Mouse (Mus musculus): Measurements from ENCODE around the gene Mapk3. TPM values are rescaled to one million over a fixed set of nuclear protein-coding genes. Genes with fewer than 3 reads are reported as not detected.
A peak's percentile ranks its signal among the peaks of the same experiment; 100 is the strongest.
"Not testable (repeated sequence)": the region's sequence is repeated elsewhere in the genome, so short reads cannot be mapped to it uniquely, and the experiment has no call there.

Gene Mapk3
- 53.8 and 54.9 TPM in 2 replicates for polyA plus RNA-seq (2016; fragmentation: Nextera tagmentation; extraction: Ambion mirVana)

- no peaks in the 10 kb centered on the region for H3K27me3 ChIP-seq (ENCODE audit: low read depth, poor library complexity, severe bottlenecking)
- WGBS = under 1% methylated on average over 15 of the region's 38 CpGs
- peak within 1 kb of the TSS; percentile 95 for H3K27ac ChIP-seq (replicated peaks)
- H3K4me1 ChIP-seq = peaks cover 48% of the 10 kb centered on the region
- H3K9me3 ChIP-seq (replicated peaks) = no peaks in the 10 kb centered on the region
- peaks cover 29% of the 10 kb centered on the region for H3K36me3 ChIP-seq
- DNase-seq (ENCODE audit: low spot score) = peak; percentile 92
- peak within 1 kb of the TSS; percentile 80 for H3K4me3 ChIP-seq
These were observed at the start of gene Mapk3 for GRCm38 (mm10) chr7:126759050-126759671. TSS of gene Mapk3 (plus strand) at chr7:126759601.

DNA sequence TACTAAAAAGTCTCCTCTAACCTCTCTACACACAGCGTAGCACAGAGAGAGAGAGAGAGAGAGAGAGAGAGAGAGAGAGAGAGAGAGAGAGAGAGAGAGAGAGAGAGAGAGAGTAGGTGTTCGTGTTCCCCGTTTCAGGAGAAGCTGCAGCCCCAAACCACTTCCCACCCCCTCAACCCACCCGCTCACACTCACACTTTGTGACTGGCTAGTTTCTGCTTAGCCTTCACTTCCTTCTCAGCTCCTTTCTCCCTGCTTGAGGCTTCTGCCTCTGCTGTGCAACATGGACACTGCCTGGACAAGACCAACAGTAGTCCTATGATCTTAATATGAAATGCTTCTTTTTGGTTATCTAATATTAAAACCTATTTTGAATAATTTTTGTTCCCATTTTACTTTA lies 49.1 kb upstream of the Mapk3 start:
- Histone ChIP-seq H3K27me3 (ENCODE audit: low read depth, poor library complexity, severe bottlenecking) (peaks cover 14% of the 10 kb centered on the region), H3K9me3 (replicated peaks) (peaks cover 8% of the 10 kb centered on the region; the same call in 1 of the 2 replicates), H3K4me1 (peaks cover under 1% of the 10 kb centered on the region; the same call in 1 of the 2 replicates), H3K4me3 (no peak overlapping the region), H3K27ac (replicated peaks) (no peak overlapping the region), H3K36me3 (no peaks in the 10 kb centered on the region)
- 81% methylated on average over 4 of the region's 4 CpGs for WGBS
- DNase-seq (ENCODE audit: low spot score) = no peak

DNA sequence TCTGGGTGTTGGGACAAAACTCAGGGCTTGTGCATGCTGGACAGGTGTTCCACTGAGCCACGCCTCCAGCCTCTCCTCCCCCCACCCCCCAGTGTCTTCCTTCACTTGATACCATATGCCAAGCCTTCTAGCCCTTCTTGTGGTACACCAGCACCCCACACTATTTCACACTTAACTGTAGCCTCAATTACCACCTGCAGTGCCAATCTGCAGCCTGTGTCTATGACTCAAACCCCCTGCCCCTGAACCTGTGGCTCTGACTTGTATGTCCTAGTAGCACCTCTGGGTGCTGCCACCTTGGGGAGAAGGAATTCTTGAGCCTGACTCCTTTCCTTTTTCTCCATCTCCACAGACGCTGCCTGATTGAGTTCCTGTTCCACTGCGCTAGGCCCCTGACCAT lies 47.5 kb upstream of the Mapk3 start:
- Histone ChIP-seq H3K4me1 (no peaks in the 10 kb centered on the region), H3K27me3 (ENCODE audit: low read depth, poor library complexity, severe bottlenecking) (no peaks in the 10 kb centered on the region), H3K4me3 (no peak overlapping the region), H3K36me3 (no peaks in the 10 kb centered on the region), H3K9me3 (replicated peaks) (peaks cover 8% of the 10 kb centered on the region; the same call in 1 of the 2 replicates), H3K27ac (replicated peaks) (no peak overlapping the region)
- DNase-seq (ENCODE audit: low spot score) = no peak
- 82% methylated on average over 3 of the region's 3 CpGs for WGBS

GRCm38 (mm10) chr7:126715679-126716078 lies 43.7 kb upstream of the Mapk3 start:
- H3K27ac ChIP-seq (replicated peaks) = no peak overlapping the region
- no peaks in the 10 kb centered on the region for H3K4me1 ChIP-seq
- 82% methylated on average over 4 of the region's 4 CpGs for WGBS
- H3K27me3 ChIP-seq (ENCODE audit: low read depth, poor library complexity, severe bottlenecking) = no peaks in the 10 kb centered on the region
- H3K36me3 ChIP-seq = no peaks in the 10 kb centered on the region
- no peaks in the 10 kb centered on the region for H3K9me3 ChIP-seq (replicated peaks)
- no peak overlapping the region for H3K4me3 ChIP-seq
- no peak for DNase-seq (ENCODE audit: low spot score)

DNA sequence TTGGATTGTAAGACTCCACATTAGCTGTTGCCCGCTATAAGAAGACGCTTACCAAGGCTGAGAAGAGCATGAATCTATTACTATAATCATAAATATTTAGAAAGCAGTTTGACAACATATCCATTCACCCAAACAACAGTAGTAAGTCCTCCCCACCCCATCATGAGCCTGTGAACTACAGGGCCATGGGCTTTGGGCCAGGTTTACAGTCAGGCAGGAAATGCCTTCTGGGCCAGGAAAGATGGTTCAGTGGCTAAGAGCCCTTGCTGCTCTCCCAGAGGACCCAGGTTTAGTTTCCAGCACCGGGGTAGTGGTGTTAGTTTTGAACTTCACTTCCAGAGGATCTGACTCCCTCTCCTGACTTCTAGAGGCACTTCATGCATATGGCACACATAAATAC lies 41.8 kb upstream of the Mapk3 start:
- Histone ChIP-seq H3K4me3 (no peak overlapping the region), H3K27ac (replicated peaks) (no peak overlapping the region), H3K4me1 (no peaks in the 10 kb centered on the region), H3K36me3 (no peaks in the 10 kb centered on the region), H3K9me3 (replicated peaks) (no peaks in the 10 kb centered on the region; the same call in 1 of the 2 replicates), H3K27me3 (ENCODE audit: low read depth, poor library complexity, severe bottlenecking) (no peaks in the 10 kb centered on the region)
- WGBS = 91% methylated on average over 3 of the region's 3 CpGs
- no peak for DNase-seq (ENCODE audit: low spot score)

GRCm38 (mm10) chr7:126718787-126719337 lies 40.5 kb upstream of the Mapk3 start:
- DNase-seq (ENCODE audit: low spot score) = no peak
- 96% methylated on average over 5 of the region's 5 CpGs for WGBS

DNA sequence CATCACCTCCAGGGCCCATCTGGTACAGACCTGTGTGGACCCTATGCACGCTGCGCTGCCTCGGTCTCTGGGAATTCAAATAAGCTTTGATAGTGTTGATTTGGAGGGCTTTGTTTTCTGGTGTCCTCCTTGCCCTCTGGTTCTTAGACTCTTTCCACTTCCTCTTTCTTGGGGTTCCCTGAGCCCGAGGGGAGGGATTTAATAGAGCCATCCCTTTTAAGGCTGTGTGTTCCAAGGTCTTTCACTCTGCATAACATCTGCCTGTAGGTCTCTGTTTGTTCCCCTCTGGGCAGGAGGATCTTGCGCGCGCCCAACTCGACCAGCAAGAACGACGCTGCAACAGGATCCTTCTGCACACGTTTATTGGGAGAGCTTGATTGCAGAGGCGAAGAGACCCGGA lies 37.8 kb upstream of the Mapk3 start:
- no peaks in the 10 kb centered on the region for H3K36me3 ChIP-seq
- no peak for DNase-seq (ENCODE audit: low spot score)
- H3K27me3 ChIP-seq (ENCODE audit: low read depth, poor library complexity, severe bottlenecking) = no peaks in the 10 kb centered on the region
- H3K9me3 ChIP-seq (replicated peaks) = no peaks in the 10 kb centered on the region; the same call in 1 of the 2 replicates
- 91% methylated on average over 13 of the region's 13 CpGs for WGBS
- no peaks in the 10 kb centered on the region for H3K4me1 ChIP-seq
- H3K4me3 ChIP-seq = no peak overlapping the region
- no peak overlapping the region for H3K27ac ChIP-seq (replicated peaks)

More at GRCm38 (mm10) chr7:126718787-126719337, 40.5 kb upstream of the Mapk3 start:
- Histone ChIP-seq H3K4me1 (no peaks in the 10 kb centered on the region), H3K4me3 (no peak overlapping the region), H3K9me3 (replicated peaks) (no peaks in the 10 kb centered on the region; the same call in 1 of the 2 replicates), H3K36me3 (no peaks in the 10 kb centered on the region), H3K27me3 (ENCODE audit: low read depth, poor library complexity, severe bottlenecking) (no peaks in the 10 kb centered on the region), H3K27ac (replicated peaks) (no peak overlapping the region)

DNA sequence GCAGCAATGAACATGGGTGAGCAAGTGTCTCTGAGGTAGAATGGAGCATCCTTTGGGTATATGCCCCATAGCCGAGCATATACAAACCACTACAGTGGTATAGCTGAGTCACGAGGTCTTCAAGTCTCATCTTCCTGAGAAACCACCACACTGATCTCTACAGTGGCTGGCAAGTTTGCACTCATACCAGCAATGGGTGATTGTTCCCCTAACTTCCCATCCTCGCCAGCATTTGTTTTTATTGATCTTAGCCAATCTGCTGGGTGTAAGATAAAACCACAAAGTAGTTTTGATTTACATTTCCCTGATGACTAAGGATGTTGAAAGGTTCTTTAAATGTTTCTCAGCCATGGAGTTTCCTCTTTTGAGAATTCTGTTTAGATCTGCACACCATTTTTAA lies 34.3 kb upstream of the Mapk3 start:
- no peak for DNase-seq (ENCODE audit: low spot score)
- no peak overlapping the region for H3K4me3 ChIP-seq
- no peaks in the 10 kb centered on the region for H3K27me3 ChIP-seq (ENCODE audit: low read depth, poor library complexity, severe bottlenecking)
- H3K9me3 ChIP-seq (replicated peaks) = no peaks in the 10 kb centered on the region; the same call in 1 of the 2 replicates
- H3K36me3 ChIP-seq = no peaks in the 10 kb centered on the region
- 79% methylated on average over 3 of the region's 3 CpGs for WGBS
- no peaks in the 10 kb centered on the region for H3K4me1 ChIP-seq
- H3K27ac ChIP-seq (replicated peaks) = no peak overlapping the region

GRCm38 (mm10) chr7:126725667-126726066 lies 33.7 kb upstream of the Mapk3 start:
- no peak for DNase-seq (ENCODE audit: low spot score)
- no peaks in the 10 kb centered on the region; the same call in 1 of the 2 replicates for H3K9me3 ChIP-seq (replicated peaks)
- H3K4me3 ChIP-seq = no peak overlapping the region
- H3K36me3 ChIP-seq = no peaks in the 10 kb centered on the region
- H3K27ac ChIP-seq (replicated peaks) = no peak overlapping the region
- 82% methylated on average over 5 of the region's 5 CpGs for WGBS
- H3K4me1 ChIP-seq = no peaks in the 10 kb centered on the region
- H3K27me3 ChIP-seq (ENCODE audit: low read depth, poor library complexity, severe bottlenecking) = no peaks in the 10 kb centered on the region

DNA sequence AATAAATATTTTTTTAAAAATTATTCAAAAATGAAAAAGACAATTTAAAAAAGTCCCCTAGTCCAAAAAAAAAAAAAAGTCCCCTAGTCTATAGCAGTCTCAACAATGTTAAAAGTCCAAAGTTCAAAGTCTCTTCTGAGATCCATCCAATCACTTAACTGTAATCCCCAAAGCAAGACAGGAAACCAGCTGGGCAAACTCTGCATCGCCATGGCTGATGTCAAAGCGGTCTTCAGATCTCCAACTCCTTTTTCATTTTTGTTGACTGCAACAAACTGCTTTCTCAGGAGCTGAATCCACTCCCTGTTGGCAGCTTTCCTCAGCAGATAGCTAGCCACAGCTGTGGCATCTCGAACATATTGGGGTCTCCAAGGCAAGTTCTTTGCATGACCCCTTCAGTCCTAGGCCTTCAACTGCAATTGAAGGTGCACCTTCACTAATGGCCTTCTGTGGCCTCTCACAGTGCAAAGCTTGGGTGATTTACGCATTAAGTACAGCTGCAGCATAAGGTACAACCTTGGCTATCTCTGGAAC lies 29.1 kb upstream of the Mapk3 start:
- not testable (repeated sequence) for DNase-seq (ENCODE audit: low spot score); H3K27ac ChIP-seq (replicated peaks); H3K9me3 ChIP-seq (replicated peaks); H3K27me3 ChIP-seq (ENCODE audit: low read depth, poor library complexity, severe bottlenecking); H3K36me3 ChIP-seq; H3K4me3 ChIP-seq; H3K4me1 ChIP-seq
- WGBS = 93% methylated on average over 4 of the region's 4 CpGs

DNA sequence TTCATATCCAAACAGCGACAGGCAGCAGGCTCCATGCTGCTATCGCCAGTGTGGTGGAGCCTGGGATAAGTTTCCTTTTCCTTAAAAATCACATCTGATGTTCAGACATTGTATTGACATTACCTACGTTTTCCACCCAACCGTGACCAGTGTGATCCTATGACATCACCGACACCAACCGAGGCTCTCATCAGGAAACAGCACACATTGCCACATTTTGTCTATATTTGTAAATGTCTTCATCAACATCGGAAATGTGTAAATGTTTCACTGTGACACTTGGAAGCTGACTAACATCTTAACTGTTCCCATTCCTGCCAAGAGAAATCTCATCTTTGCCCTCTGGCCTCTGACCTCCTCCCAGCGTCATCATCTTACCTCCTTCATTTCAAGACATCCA lies 23.3 kb upstream of the Mapk3 start:
- H3K36me3 ChIP-seq = no peaks in the 10 kb centered on the region
- no peak for DNase-seq (ENCODE audit: low spot score)
- H3K27me3 ChIP-seq (ENCODE audit: low read depth, poor library complexity, severe bottlenecking) = no peaks in the 10 kb centered on the region
- 0 out of 2 replicates have a peak, but pooled peaks cover 3% of the 10 kb centered on the region for H3K4me1 ChIP-seq
- no peak overlapping the region for H3K27ac ChIP-seq (replicated peaks)
- WGBS = 76% methylated on average over 8 of the region's 8 CpGs
- no peaks in the 10 kb centered on the region for H3K9me3 ChIP-seq (replicated peaks)
- H3K4me3 ChIP-seq = no peak overlapping the region

DNA sequence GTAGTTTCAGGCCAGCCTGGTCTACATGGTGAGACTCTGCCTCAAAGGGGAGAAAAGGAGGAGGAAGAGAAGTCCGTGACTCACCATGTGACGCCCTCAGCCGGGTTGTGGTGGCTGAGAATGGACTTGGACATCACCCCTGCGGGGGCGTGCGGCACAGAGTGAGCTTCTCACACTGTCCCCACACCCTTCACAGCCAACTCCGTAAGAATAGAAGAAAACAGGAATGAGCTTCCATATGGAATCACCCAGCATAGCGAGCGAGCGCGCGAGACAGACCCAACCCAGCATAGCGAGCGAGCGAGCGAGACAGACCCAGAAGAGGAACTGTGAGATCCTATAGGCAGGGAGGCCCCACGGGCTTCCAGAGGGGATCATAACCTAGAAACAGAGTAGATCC lies 19.9 kb upstream of the Mapk3 start:
- Histone ChIP-seq H3K9me3 (replicated peaks) (no peaks in the 10 kb centered on the region), H3K36me3 (no peaks in the 10 kb centered on the region), H3K27me3 (ENCODE audit: low read depth, poor library complexity, severe bottlenecking) (no peaks in the 10 kb centered on the region), H3K4me3 (no peak overlapping the region), H3K27ac (replicated peaks) (no peak overlapping the region; the same call in 1 of the 2 replicates), H3K4me1 (0 out of 2 replicates have a peak, but pooled peaks cover 3% of the 10 kb centered on the region)
- no peak for DNase-seq (ENCODE audit: low spot score)
- WGBS = 86% methylated on average over 17 of the region's 17 CpGs

- DNase-seq (ENCODE audit: low spot score) = no peak
- WGBS = 82% methylated on average over 13 of the region's 13 CpGs
- Histone ChIP-seq H3K27me3 (ENCODE audit: low read depth, poor library complexity, severe bottlenecking) (no peaks in the 10 kb centered on the region), H3K4me3 (no peak overlapping the region), H3K36me3 (no peaks in the 10 kb centered on the region), H3K27ac (replicated peaks) (no peak overlapping the region), H3K4me1 (0 out of 2 replicates have a peak, but pooled peaks cover 3% of the 10 kb centered on the region), H3K9me3 (replicated peaks) (no peaks in the 10 kb centered on the region)
These were observed 19.2 kb upstream of the Mapk3 start for GRCm38 (mm10) chr7:126740132-126740735.
